Mouse (Mus musculus) embryonic stem cell, embryonic (primary cell): ENCODE results near the gene Samd4.

Experiments
- CTCF ChIA-PET, 4 experiments: fragments of 300-600 bp in 2 of 4; fragments of 350-600 bp in 2 of 4; sonication (Branson Sonifier 250); formaldehyde crosslinking; loops; one replicate each; lab custom pipeline; 2022; ENCODE audit warnings: inconsistent platforms in 2 of 4; lab: Charles Lee
- POLR2A ChIA-PET, 4 experiments: fragments of 300-600 bp in 2 of 4; fragments of 350-600 bp in 2 of 4; sonication (Branson Sonifier 250); formaldehyde crosslinking; loops; one replicate each; lab custom pipeline; 2022; ENCODE audit warnings: antibody characterized with exemption in 4 of 4, inconsistent platforms in 1 of 4; lab: Charles Lee

Gene Samd4

GRCm38 (mm10) chr14:47011171-47012139 is 128.8 kb downstream of the Samd4 start:
- ChIA-PET POLR2A (interaction anchor here in 1 of 4 experiments (0.6 to 1.3 kb wide), 3 partner anchors 12 to 179 kb away, joined by 3 read pairs; no protein-coding TSS in a partner anchor), CTCF (interaction anchor here in 2 of 4 experiments (0.5 to 1.7 kb wide), 3 partner anchors 75 to 1192 kb away, joined by 3 to 10 read pairs (median 4); no protein-coding TSS in a partner anchor)

DNA sequence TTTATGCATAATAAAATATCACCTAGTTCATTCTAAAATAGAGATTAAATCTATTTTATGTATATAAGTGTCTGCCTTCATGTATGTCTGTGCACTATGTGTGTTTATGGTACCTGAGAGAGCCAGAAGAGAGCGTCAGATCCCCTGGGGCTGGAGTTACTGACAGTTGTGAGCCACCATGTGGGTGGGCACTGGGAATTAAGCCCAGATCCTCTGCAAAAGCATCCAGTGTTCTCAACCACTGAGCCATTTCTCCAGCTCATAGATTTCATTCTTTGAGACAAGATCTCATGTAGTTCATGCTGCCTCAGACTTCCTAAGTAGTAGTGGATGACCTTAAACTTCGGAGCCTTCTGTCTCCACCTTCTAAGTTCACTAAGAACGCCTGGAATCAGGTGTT is 133.0 kb downstream of the Samd4 start:
- CTCF ChIA-PET, result interaction anchor here in 2 of 4 experiments (0.5 to 0.6 kb wide), 2 partner anchors 175 to 226 kb away, joined by 3 read pairs; no protein-coding TSS in a partner anchor
- POLR2A ChIA-PET, result no interaction called here

- CTCF ChIA-PET, result no interaction called here
- POLR2A ChIA-PET, result no interaction called here
These were observed 135.0 kb downstream of the Samd4 start for GRCm38 (mm10) chr14:47017658-47018057.

- CTCF ChIA-PET, result interaction anchor here in 1 of 4 experiments (0.7 kb wide), 1 partner anchor 53 kb away, joined by 4 read pairs; no protein-coding TSS in a partner anchor
These were observed 138.2 kb downstream of the Samd4 start for GRCm38 (mm10) chr14:47020886-47021285.

GRCm38 (mm10) chr14:47023529-47023928 is 140.9 kb downstream of the Samd4 start:
- POLR2A ChIA-PET, result interaction anchor here in 1 of 4 experiments (1.2 to 1.4 kb wide), 2 partner anchors 11 to 13 kb away, joined by 3 read pairs; no protein-coding TSS in a partner anchor

More at GRCm38 (mm10) chr14:47020886-47021285, 138.2 kb downstream of the Samd4 start:
- POLR2A ChIA-PET, result no interaction called here

GRCm38 (mm10) chr14:47027431-47028118 is 144.9 kb downstream of the Samd4 start:
- POLR2A ChIA-PET, result no interaction called here
- CTCF ChIA-PET, result interaction anchor here in 1 of 4 experiments (1.6 kb wide), 1 partner anchor 60 kb away, joined by 3 read pairs; no protein-coding TSS in a partner anchor

More at GRCm38 (mm10) chr14:47023529-47023928, 140.9 kb downstream of the Samd4 start:
- CTCF ChIA-PET, result interaction anchor here in 1 of 4 experiments (1.3 kb wide), 1 partner anchor 63 kb away, joined by 8 read pairs; no protein-coding TSS in a partner anchor

GRCm38 (mm10) chr14:47031542-47031941 is 148.9 kb downstream of the Samd4 start:
- CTCF ChIA-PET, result interaction anchor here in 2 of 4 experiments (0.6 to 0.8 kb wide), 2 partner anchors 55 to 498 kb away, joined by 3 read pairs; no protein-coding TSS in a partner anchor
- POLR2A ChIA-PET, result no interaction called here

DNA sequence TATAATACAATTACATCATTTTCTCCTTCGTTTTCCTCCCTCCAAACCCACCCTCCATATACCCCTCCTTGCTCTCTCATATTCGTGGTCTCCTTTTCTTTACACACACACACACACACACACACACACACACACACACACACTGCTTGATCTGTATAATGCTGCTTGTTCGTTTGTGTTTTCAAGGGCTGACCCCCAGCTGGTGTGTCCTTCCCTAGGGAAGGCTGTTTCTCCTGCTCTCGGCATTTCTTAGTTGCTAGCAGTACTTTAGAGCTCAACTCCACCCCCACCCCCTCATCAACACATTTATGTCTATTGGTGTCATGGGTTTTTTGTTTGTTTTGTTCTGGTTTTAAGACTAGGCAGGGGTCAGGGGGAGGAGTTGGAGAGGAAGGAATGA is 149.5 kb downstream of the Samd4 start:
- ChIA-PET CTCF (no interaction called here), POLR2A (no interaction called here)

GRCm38 (mm10) chr14:47033423-47033822 is 150.8 kb downstream of the Samd4 start:
- CTCF ChIA-PET, result interaction anchor here in 2 of 4 experiments (0.6 to 0.7 kb wide), 4 partner anchors 30 to 462 kb away, joined by 3 to 6 read pairs (median 4); no protein-coding TSS in a partner anchor
- POLR2A ChIA-PET, result interaction anchor here in 1 of 4 experiments (0.6 kb wide), 1 partner anchor 8 kb away, joined by 3 read pairs; no protein-coding TSS in a partner anchor

DNA sequence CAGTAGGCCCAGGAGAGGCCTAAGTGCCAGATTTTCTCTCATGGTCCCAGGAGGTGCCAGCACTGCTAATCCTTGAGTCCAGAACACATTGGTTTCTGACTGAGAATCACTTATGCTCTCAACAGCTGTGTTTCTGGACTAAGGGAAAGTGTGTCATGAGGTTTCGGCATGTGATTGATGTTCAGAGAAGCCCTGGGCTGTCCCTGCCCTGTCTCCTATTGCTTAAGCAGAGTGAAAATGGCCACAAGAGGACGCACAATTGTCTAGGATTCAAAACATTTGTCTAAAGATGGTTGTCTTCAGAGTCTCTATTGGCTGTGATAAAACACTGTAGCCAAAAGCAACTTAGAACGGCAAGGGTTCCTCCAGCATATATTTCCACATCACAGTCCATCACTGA is 159.0 kb downstream of the Samd4 start:
- POLR2A ChIA-PET, result no interaction called here

GRCm38 (mm10) chr14:47049051-47049450 is 166.4 kb downstream of the Samd4 start:
- ChIA-PET CTCF (no interaction called here), POLR2A (no interaction called here)

More for the DNA sequence above, 159.0 kb downstream of the Samd4 start:
- CTCF ChIA-PET, result interaction anchor here in 1 of 4 experiments (0.6 kb wide), 1 partner anchor 336 kb away, joined by 3 read pairs; no protein-coding TSS in a partner anchor

- CTCF ChIA-PET, result no interaction called here
- POLR2A ChIA-PET, result no interaction called here
These were observed 169.3 kb downstream of the Samd4 start for GRCm38 (mm10) chr14:47051743-47052610.

GRCm38 (mm10) chr14:47053101-47053500 is 170.4 kb downstream of the Samd4 start:
- CTCF ChIA-PET, result interaction anchor here in 2 of 4 experiments (0.5 kb wide), 2 partner anchors 40 to 161 kb away, joined by 3 read pairs; no protein-coding TSS in a partner anchor
- POLR2A ChIA-PET, result no interaction called here

DNA sequence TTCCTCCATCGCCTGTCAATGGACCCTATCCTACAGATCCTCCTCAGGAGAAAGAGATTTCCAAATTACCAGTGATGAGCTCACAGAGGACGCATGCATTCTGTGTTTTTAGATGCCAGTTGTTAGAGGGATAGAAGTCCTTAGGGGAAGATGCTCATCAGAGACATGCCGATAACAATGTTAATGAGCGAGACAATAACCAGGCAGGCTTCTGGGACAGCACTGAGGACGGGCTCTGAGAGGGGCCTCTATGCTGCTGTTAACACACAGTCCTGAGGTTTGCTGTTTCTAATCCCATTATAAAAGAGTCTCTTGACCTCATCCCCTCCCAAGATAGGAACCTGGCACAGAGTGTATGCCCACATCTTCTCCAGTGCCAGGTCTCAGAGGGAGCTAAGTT is 171.2 kb downstream of the Samd4 start:
- ChIA-PET CTCF (no interaction called here), POLR2A (no interaction called here)

DNA sequence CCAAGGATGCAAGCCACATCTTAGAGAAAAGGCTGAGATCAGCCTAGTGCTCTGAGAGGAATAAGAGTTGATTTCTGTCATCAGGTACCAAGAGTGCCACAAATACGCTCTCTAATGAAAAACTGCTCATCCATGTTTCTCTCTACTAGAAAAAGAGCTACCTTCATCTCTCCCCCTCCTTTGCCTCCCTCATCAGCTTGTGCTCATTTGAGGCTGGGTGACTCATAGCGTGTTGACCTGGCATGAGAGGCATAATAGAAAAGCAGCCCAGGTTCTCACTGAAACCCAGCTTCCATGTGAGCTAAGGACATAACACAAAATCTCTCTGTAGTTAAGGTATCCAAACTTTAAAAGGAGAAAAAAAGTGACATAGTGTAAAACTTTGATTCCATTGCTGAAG is 176.3 kb downstream of the Samd4 start:
- CTCF ChIA-PET, result interaction anchor here in 1 of 4 experiments (0.5 to 0.6 kb wide), 2 partner anchors 27 to 35 kb away, joined by 3 read pairs; no protein-coding TSS in a partner anchor
- POLR2A ChIA-PET, result interaction anchor here in 1 of 4 experiments (1.5 kb wide), 1 partner anchor 9 kb away, joined by 3 read pairs; no protein-coding TSS in a partner anchor

GRCm38 (mm10) chr14:47065067-47065466 is 182.4 kb downstream of the Samd4 start:
- CTCF ChIA-PET, result interaction anchor here in 1 of 4 experiments (0.6 kb wide), 1 partner anchor 113 kb away, joined by 3 read pairs; no protein-coding TSS in a partner anchor
- POLR2A ChIA-PET, result no interaction called here

- ChIA-PET CTCF (interaction anchor here in 1 of 4 experiments (1.2 kb wide), 1 partner anchor 20 kb away, joined by 3 read pairs; no protein-coding TSS in a partner anchor), POLR2A (no interaction called here)
These were observed 184.2 kb downstream of the Samd4 start for GRCm38 (mm10) chr14:47066901-47067300.
